Mouse (Mus musculus) kidney, adult 2 months (tissue): Measurements from ENCODE around the gene Snip1. TPM values are rescaled to one million over a fixed set of nuclear protein-coding genes. Genes with fewer than 3 reads are reported as not detected.

Experiments used
- DNase-seq: peaks from one replicate; pipeline ENCODE4 v3.0.0; 2021
- H3K27ac ChIP-seq: fragments of 200-500 bp; 2 replicates; pipeline ENCODE4 v1.5.1; 2012; ENCODE audit warnings: low read depth, low read length, control low read depth, inconsistent platforms; ENCODE audit not compliant: insufficient read depth
- H3K27me3 ChIP-seq: fragments of 200-500 bp; replicated peaks from 2 replicates; pipeline ENCODE4 v1.6.1; 2012; ENCODE audit warnings: mild to moderate bottlenecking, moderate library complexity, low read length, inconsistent platforms; ENCODE audit not compliant: control insufficient read depth, insufficient read depth
- H3K36me3 ChIP-seq: fragments of 200-500 bp; 2 replicates; pipeline ENCODE4 v1.6.1; 2012; ENCODE audit warnings: mild to moderate bottlenecking, moderate library complexity, low read length, inconsistent platforms; ENCODE audit not compliant: control insufficient read depth, insufficient read depth
- H3K4me1 ChIP-seq: fragments of 200-500 bp; 2 replicates; pipeline ENCODE4 v1.6.1; 2011; ENCODE audit warnings: low read length; ENCODE audit not compliant: control insufficient read depth, insufficient read depth
- H3K4me3 ChIP-seq: fragments of 200-500 bp; 2 replicates; pipeline ENCODE4 v1.5.1; 2011; ENCODE audit warnings: mild to moderate bottlenecking, low read depth, low read length, control low read depth; ENCODE audit not compliant: insufficient read depth
- CTCF ChIP-seq: fragments of 200-500 bp; conservative IDR thresholded peaks from 2 replicates; pipeline ENCODE4 v1.5.1; 2011; ENCODE audit warnings: low read depth, mild to moderate bottlenecking, control low read depth, low read length, moderate library complexity, mixed read lengths; ENCODE audit not compliant: insufficient read depth, insufficient read length
- POLR2A ChIP-seq: fragments of 200-500 bp; IDR thresholded peaks from one replicate; pipeline ENCODE4 v1.6.1; 2011; ENCODE audit warnings: low read depth, low read length, control low read depth
- WGBS: fragments of 180-500 bp; shearing (Covaris S2); methylation state at CpG from one replicate; pipeline ENCODE4 v1.1.7; 2018; 5-methylcytosine and 5-hydroxymethylcytosine counted together
- polyA plus RNA-seq: library from polyadenylated mRNA; depleted of rRNA; stranded (reverse); fragments of >200 nt; gene quantifications from 2 replicates; pipeline ENCODE4 v1.2.3, GENCODE M21; 2012

Snip1 gene
- polyA plus RNA-seq, 1 experiment = 8.3 TPM

- DNase-seq = peak; percentile 36
- H3K4me1 ChIP-seq = no peaks in the 10 kb centered on the region
- H3K27ac ChIP-seq = no peak overlapping the region
- 79% methylated on average over 2 of the region's 2 CpGs for WGBS
- TF ChIP-seq POLR2A (no peak), CTCF (no peak)
- no peaks in the 10 kb centered on the region for H3K36me3 ChIP-seq
- H3K4me3 ChIP-seq = no peak overlapping the region
- no peaks in the 10 kb centered on the region for H3K27me3 ChIP-seq
Observed at GRCm38 (mm10) chr4:125077700-125078099, 11.2 kb downstream of the Snip1 start.

- DNase-seq = no peak
- no peak overlapping the region for H3K27ac ChIP-seq
- H3K4me3 ChIP-seq = no peak overlapping the region
- H3K4me1 ChIP-seq = no peaks in the 10 kb centered on the region
- 92% methylated on average over 2 of the region's 2 CpGs for WGBS
- H3K27me3 ChIP-seq = no peaks in the 10 kb centered on the region
- no peaks in the 10 kb centered on the region for H3K36me3 ChIP-seq
- TF ChIP-seq CTCF = no peak
- TF ChIP-seq POLR2A = no peak
Observed at GRCm38 (mm10) chr4:125078698-125079097, 12.2 kb downstream of the Snip1 start.

DNA sequence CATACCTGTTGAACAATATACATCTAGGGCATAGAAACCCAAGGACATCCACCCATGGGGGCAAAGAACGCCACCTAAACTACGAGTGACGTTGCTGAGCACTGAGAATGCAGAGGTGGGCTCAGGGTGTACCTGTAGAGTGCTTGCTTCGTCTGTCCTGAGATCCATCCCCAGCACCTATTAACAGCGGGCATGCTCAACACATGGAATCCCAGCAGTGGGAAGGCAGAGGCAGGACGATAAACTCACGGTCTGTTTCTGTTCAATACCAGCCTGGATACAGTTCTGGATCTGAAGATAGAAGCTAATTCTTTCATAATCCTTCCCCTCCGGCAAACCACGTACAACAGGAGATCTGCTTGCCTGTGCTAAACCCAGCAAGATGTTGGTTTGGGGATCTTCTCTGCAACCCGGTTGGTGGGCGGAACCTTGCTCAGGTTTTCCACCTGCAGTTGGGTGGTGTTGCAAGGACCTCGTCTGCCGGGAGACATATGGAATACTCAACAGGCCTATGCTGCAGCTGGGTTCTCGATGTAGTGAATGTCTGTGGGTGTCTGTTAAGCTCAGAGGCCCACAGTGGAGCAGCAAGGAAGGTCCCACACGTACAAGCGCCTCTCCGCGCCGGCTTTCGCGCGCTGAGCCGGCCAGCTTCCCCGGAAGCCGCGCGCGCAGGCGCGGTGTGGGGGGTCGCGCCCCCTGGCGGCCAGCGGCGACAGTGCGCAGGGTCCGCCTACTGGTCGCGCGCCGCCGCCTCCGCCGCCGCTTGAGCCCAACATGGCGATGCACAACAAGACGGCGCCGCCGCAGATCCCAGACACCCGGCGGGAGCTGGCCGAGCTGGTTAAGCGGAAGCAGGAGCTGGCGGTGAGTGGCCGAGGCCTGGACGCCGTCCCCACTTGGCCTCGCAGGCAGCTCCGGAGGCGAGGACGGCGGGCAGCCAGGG lies 18.2 kb downstream of the Snip1 start, which contains the start of gene Meaf6:
TSS of gene Meaf6 (plus strand) at position 732 of the 943 bp plus-strand sequence.
- Histone ChIP-seq H3K36me3 (no peaks in the 10 kb centered on the region), H3K4me3 (peak within 1 kb of the TSS; percentile 77), H3K27me3 (no peaks in the 10 kb centered on the region), H3K4me1 (peaks cover 6% of the 10 kb centered on the region), H3K27ac (peak within 1 kb of the TSS; percentile 96)
- TF ChIP-seq POLR2A = no peak
- TF ChIP-seq CTCF = peak; percentile 67
- peak; percentile 94 for DNase-seq
- WGBS = 2% methylated on average over 63 of the region's 63 CpGs

- peak; percentile 83 for DNase-seq
- peak overlapping the region; percentile 77 for H3K4me3 ChIP-seq
- peak overlapping the region; percentile 96 for H3K27ac ChIP-seq
- under 1% methylated on average over 45 of the region's 45 CpGs for WGBS
- no peaks in the 10 kb centered on the region for H3K27me3 ChIP-seq
- H3K36me3 ChIP-seq = no peaks in the 10 kb centered on the region
- peaks cover 6% of the 10 kb centered on the region for H3K4me1 ChIP-seq
- no peak for TF ChIP-seq CTCF
- TF ChIP-seq POLR2A = no peak
Observed at GRCm38 (mm10) chr4:125085346-125085841, 18.9 kb downstream of the Snip1 start.

DNA sequence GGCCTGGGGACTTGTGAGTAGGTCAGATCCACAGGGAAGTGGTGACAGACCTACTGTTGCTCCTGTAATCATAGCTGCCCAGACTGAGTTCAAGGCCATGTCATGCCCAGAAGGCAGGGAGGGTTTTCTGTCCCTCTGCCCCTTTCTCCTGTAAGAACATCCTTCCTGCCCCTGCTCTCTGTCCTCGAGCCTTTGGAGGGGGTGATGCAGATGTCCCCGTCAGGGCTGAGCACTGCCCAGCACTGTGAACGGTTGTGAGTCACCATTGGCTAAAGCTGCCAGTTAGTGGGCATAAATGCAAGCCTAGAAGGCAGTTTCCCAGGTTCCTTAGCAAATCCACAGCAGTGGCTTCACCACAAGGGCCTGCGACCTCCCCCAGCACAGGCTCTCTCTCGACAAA lies 26.6 kb downstream of the Snip1 start:
- no peak overlapping the region for H3K27ac ChIP-seq
- no peak overlapping the region for H3K4me3 ChIP-seq
- H3K4me1 ChIP-seq = no peaks in the 10 kb centered on the region
- DNase-seq = no peak
- TF ChIP-seq CTCF (no peak), POLR2A (no peak)
- no peaks in the 10 kb centered on the region for H3K36me3 ChIP-seq
- H3K27me3 ChIP-seq = no peaks in the 10 kb centered on the region
- 93% methylated on average over 5 of the region's 5 CpGs for WGBS

DNA sequence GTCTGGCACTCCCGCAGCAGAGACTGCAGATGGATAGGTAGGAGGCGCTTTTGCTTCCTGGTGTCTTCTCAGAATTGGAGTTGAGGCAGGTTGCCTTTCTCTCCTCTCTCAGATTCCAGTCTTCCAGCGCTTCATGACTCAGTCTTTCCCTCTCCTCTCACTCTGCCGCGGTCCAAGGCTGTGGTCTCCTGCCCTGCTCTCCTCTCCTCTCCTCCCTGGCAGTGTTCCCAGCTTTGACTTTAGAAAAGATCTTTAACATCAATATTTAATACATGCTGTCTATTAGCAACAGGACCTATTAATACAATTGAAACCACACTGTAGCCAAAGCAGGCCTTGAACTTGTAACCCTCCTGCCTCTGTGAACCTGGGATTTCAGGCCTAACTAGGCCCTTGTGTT lies 29.6 kb downstream of the Snip1 start:
- whole genome bisulfite sequencing = 88% methylated on average over 5 of the region's 5 CpGs
- TF ChIP-seq CTCF (no peak), POLR2A (no peak)
- H3K36me3 ChIP-seq = no peaks in the 10 kb centered on the region
- no peak overlapping the region for H3K4me3 ChIP-seq
- no peak overlapping the region for H3K27ac ChIP-seq
- DNase-seq = no peak
- no peaks in the 10 kb centered on the region for H3K4me1 ChIP-seq
- H3K27me3 ChIP-seq = no peaks in the 10 kb centered on the region

DNA sequence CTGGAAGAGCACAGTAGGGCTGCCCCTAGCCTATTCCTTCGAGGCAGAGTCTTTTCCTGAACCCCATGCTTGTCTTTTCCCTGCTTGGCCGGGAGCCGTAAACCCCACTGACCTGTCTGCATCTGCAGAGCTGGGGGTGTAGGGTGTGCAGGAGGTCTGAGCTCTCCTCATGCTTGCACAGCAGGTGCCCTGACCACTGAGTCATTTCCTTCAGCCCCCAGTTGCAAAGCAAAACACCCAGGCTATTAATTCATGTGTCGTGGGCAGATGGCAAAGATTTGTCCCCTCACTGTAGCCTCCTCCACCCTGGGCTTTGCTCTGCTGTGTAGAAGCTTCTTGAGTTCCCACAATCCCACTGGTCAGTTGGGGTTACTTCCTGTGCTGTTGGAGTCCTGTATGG lies 30.9 kb downstream of the Snip1 start:
- no peaks in the 10 kb centered on the region for H3K27me3 ChIP-seq
- H3K4me3 ChIP-seq = no peak overlapping the region
- TF ChIP-seq POLR2A (no peak), CTCF (no peak)
- DNase-seq = no peak
- H3K4me1 ChIP-seq = no peaks in the 10 kb centered on the region
- 57% methylated on average over 4 of the region's 4 CpGs for WGBS
- H3K36me3 ChIP-seq = no peaks in the 10 kb centered on the region
- no peak overlapping the region for H3K27ac ChIP-seq
